Mouse (Mus musculus): ENCODE results near the gene Sipa1l2. TPM values are rescaled to one million over a fixed set of nuclear protein-coding genes. Genes with fewer than 3 reads are reported as not detected.
"Not testable (repeated sequence)": the region's sequence is repeated elsewhere in the genome, so short reads cannot be mapped to it uniquely, and the experiment has no call there.

Gene Sipa1l2
- total RNA-seq, 2 experiments from 2014 or later = 29.1 to 36.5 TPM

GRCm38 (mm10) chr8:125401350-125401749 lies 168.3 kb downstream of the Sipa1l2 start:
- DNase-seq = no peak

GRCm38 (mm10) chr8:125397981-125398380 lies 171.6 kb downstream of the Sipa1l2 start:
- no peak for DNase-seq

- not testable (repeated sequence) for DNase-seq
Measured at GRCm38 (mm10) chr8:125395682-125396081, 173.9 kb downstream of the Sipa1l2 start.

GRCm38 (mm10) chr8:125395032-125395431 lies 174.6 kb downstream of the Sipa1l2 start:
- DNase-seq = no peak

GRCm38 (mm10) chr8:125391685-125392084 lies 177.9 kb downstream of the Sipa1l2 start:
- DNase-seq = no peak

GRCm38 (mm10) chr8:125391271-125391670 lies 178.3 kb downstream of the Sipa1l2 start:
- DNase-seq = no peak

GRCm38 (mm10) chr8:125390506-125390895 lies 179.1 kb downstream of the Sipa1l2 start:
- DNase-seq = no peak

GRCm38 (mm10) chr8:125389756-125390505 lies 179.7 kb downstream of the Sipa1l2 start:
- peak; percentile 89 for DNase-seq

GRCm38 (mm10) chr8:125389280-125389679 lies 180.3 kb downstream of the Sipa1l2 start:
- peak; percentile 61 for DNase-seq

- DNase-seq = no peak
Measured at GRCm38 (mm10) chr8:125388404-125389180, 181.0 kb downstream of the Sipa1l2 start.

- peak; percentile 86 for DNase-seq
Measured at GRCm38 (mm10) chr8:125385519-125386150, 184.0 kb downstream of the Sipa1l2 start.

- DNase-seq = peak; percentile 67
Measured at GRCm38 (mm10) chr8:125384551-125385183, 184.9 kb downstream of the Sipa1l2 start.

GRCm38 (mm10) chr8:125381674-125382073 lies 187.9 kb downstream of the Sipa1l2 start:
- no peak for DNase-seq

GRCm38 (mm10) chr8:125379939-125380338 lies 189.7 kb downstream of the Sipa1l2 start:
- DNase-seq = no peak

- no peak for DNase-seq
Measured at GRCm38 (mm10) chr8:125379156-125379555, 190.5 kb downstream of the Sipa1l2 start.

- DNase-seq = no peak
Measured at GRCm38 (mm10) chr8:125377704-125378103, 191.9 kb downstream of the Sipa1l2 start.

- DNase-seq = no peak
Measured at GRCm38 (mm10) chr8:125376448-125376845, 193.2 kb downstream of the Sipa1l2 start.

GRCm38 (mm10) chr8:125375659-125376447 lies 193.8 kb downstream of the Sipa1l2 start:
- no peak for DNase-seq

GRCm38 (mm10) chr8:125372596-125372995 lies 197.0 kb downstream of the Sipa1l2 start:
- DNase-seq = no peak

GRCm38 (mm10) chr8:125369491-125370236 lies 199.9 kb downstream of the Sipa1l2 start:
- DNase-seq = peak; percentile 77

All from adrenal gland, postnatal 10 days (tissue).